Mouse (Mus musculus) heart, adult 8-10 months (tissue): ENCODE measurements around the gene Cdcp1. TPM values are rescaled to one million over a fixed set of nuclear protein-coding genes. Genes with fewer than 3 reads are reported as not detected.
A peak's percentile ranks its signal among the peaks of the same experiment; 100 is the strongest.

Source experiments
- DNase-seq: peaks from one replicate; pipeline ENCODE4 v3.0.0; 2022; ENCODE audit warnings: low spot score
- total RNA-seq, 4 experiments: library from RNA; stranded (reverse); gene quantifications; 2 replicates each; pipeline ENCODE4 v1.2.4; 2022

The Cdcp1 gene
- total RNA-seq, 4 experiments from 2014 or later, result 0.11 to 0.28 (median 0.20) TPM

GRCm38 (mm10) chr9:123213371-123213770 lies 2.5 kb downstream of the Cdcp1 start:
- no peak for DNase-seq

- no peak for DNase-seq
These were observed 7.9 kb downstream of the Cdcp1 start for GRCm38 (mm10) chr9:123207895-123208294.

- DNase-seq, result no peak
These were observed 8.9 kb downstream of the Cdcp1 start for GRCm38 (mm10) chr9:123206948-123207347.

- no peak for DNase-seq
These were observed 9.3 kb downstream of the Cdcp1 start for GRCm38 (mm10) chr9:123206526-123206925.

- no peak for DNase-seq
These were observed 15.7 kb downstream of the Cdcp1 start for GRCm38 (mm10) chr9:123200116-123200515.

GRCm38 (mm10) chr9:123188271-123188670 lies 27.6 kb downstream of the Cdcp1 start:
- no peak for DNase-seq

GRCm38 (mm10) chr9:123187589-123187988 lies 28.2 kb downstream of the Cdcp1 start:
- peak; percentile 13 for DNase-seq

- no peak for DNase-seq
These were observed 29.7 kb downstream of the Cdcp1 start for GRCm38 (mm10) chr9:123186151-123186550.

- DNase-seq, result no peak
These were observed 30.3 kb downstream of the Cdcp1 start for GRCm38 (mm10) chr9:123185546-123185945.

- no peak for DNase-seq
These were observed 32.6 kb downstream of the Cdcp1 start for GRCm38 (mm10) chr9:123183226-123183625.

- DNase-seq, result no peak
These were observed 35.8 kb downstream of the Cdcp1 start for GRCm38 (mm10) chr9:123180003-123180402.

- no peak for DNase-seq
These were observed 38.3 kb downstream of the Cdcp1 start for GRCm38 (mm10) chr9:123177380-123178048.

GRCm38 (mm10) chr9:123174356-123174755 lies 41.5 kb downstream of the Cdcp1 start:
- no peak for DNase-seq

- DNase-seq, result no peak
These were observed 42.1 kb downstream of the Cdcp1 start for GRCm38 (mm10) chr9:123173760-123174159.

GRCm38 (mm10) chr9:123165781-123166443 lies 49.9 kb downstream of the Cdcp1 start:
- DNase-seq, result no peak

GRCm38 (mm10) chr9:123162985-123163694 lies 52.7 kb downstream of the Cdcp1 start:
- no peak for DNase-seq

GRCm38 (mm10) chr9:123161792-123162191 lies 54.0 kb downstream of the Cdcp1 start:
- no peak for DNase-seq

GRCm38 (mm10) chr9:123159330-123159729 lies 56.5 kb downstream of the Cdcp1 start:
- peak; percentile 70 for DNase-seq

- DNase-seq, result no peak
These were observed 57.6 kb downstream of the Cdcp1 start for GRCm38 (mm10) chr9:123158125-123158836.

GRCm38 (mm10) chr9:123157699-123158098 lies 58.1 kb downstream of the Cdcp1 start:
- DNase-seq, result no peak

GRCm38 (mm10) chr9:123156910-123157361 lies 58.9 kb downstream of the Cdcp1 start:
- peak; percentile 49 for DNase-seq

- DNase-seq, result no peak
These were observed 62.7 kb downstream of the Cdcp1 start for GRCm38 (mm10) chr9:123153121-123153520.
